Mouse (Mus musculus) heart, postnatal 14 days (tissue): ENCODE data around the gene Mdga2. TPM values are rescaled to one million over a fixed set of nuclear protein-coding genes. Genes with fewer than 3 reads are reported as not detected.

ENCODE experiments used
- DNase-seq, 2 experiments: peaks; one replicate each; pipeline ENCODE4 v3.0.0; 2021 to 2022
- intact Hi-C: fragments of 180-260 bp; cut with DNase I; formaldehyde crosslinking; loops from one replicate; pipeline ENCODE4 v1.15.1; 2025
- total RNA-seq, 2 experiments: library from RNA; stranded (reverse); gene quantifications; 2 replicates each; pipeline ENCODE4 v1.2.3; 2021

Mdga2 gene
- total RNA-seq, 2 experiments from 2014 or later = 0.55 to 0.98 TPM

DNA sequence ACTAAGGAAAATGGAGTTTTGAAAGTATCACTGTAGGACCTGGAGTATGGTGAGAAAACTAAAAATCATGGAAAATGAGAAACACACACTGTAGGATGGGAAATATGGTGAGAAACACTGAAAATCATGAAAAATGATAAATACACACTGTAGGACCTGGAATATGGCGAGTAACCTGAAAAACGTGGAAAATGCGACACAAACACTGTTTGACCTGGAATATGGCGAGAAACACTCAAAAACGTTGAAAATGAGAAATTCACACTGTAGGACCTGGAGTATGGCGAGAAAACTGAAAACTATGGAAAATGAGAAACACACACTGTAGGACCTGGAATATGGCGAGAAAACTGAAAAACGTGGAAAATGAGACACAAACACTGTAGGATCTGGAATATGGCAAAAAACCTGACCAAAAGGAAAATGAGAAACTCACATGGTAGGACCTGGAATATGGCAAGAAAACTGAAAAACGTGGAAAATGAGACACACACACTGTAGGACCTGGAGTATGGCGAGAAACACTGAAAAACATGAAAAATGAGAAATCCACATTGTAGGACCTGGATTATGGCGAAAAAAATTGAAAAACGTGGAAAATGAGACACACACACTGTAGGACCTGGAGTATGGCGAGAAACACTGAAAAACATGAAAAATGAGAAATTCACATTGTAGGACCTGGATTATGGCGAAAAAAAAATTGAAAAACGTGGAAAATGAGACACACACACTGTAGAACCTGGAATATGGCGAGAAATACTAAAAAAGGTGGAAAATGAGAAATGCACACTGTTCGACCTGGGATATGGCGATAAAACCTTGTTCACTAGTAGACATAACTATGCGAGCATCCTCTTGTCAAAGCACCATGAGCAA is 163.0 kb downstream of the Mdga2 start:
- intact Hi-C loops = no loop called here
- no peak for DNase-seq

GRCm38 (mm10) chr12:67056621-67057020 is 165.7 kb downstream of the Mdga2 start:
- intact Hi-C loops = no loop called here
- no peak for DNase-seq

- intact Hi-C loops = no loop called here
- no peak for DNase-seq
Measured at GRCm38 (mm10) chr12:67045099-67045750, 177.1 kb downstream of the Mdga2 start.

DNA sequence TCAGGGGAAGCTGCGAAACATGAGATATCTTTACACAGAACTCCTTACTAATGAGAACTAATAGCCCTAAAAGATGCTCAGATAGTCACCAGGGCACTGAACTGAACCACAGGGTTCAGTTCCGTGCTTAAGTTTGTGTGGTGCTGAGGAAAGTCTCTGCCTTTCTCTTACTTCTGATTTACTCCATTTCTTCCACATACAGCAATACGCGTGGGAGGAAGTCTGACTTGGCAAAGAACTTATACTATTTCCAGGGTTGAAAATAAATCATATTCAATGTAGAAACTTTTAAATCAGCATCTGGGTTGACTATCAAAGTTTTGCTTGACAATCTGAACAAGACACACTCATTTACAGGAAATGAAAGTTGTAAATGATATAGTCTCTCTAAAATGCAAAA is 180.5 kb downstream of the Mdga2 start:
- no peak for DNase-seq
- intact Hi-C loops = no loop called here

GRCm38 (mm10) chr12:67035509-67036261 is 186.7 kb downstream of the Mdga2 start:
- intact Hi-C loops = no loop called here
- DNase-seq = no peak

DNA sequence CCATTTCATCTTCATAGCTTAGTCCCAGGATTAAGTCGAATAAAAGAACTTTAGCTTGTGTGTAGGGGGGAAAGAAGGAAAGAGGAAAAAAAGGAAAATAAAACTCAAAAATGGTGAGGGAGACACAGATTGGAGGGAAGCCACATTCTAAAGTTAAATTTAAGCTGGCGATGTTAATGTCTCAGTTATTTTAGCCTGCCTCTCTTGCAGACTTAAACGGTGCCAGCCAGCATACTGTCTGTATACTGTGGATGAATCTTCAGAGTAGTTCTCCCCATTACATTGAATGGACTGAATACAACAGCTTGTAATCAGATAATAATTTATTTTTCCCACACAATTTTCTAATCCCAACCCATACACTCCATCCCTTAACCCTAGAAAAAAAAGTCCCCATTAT is 205.2 kb downstream of the Mdga2 start:
- intact Hi-C loops = no loop called here
- DNase-seq = no peak

DNA sequence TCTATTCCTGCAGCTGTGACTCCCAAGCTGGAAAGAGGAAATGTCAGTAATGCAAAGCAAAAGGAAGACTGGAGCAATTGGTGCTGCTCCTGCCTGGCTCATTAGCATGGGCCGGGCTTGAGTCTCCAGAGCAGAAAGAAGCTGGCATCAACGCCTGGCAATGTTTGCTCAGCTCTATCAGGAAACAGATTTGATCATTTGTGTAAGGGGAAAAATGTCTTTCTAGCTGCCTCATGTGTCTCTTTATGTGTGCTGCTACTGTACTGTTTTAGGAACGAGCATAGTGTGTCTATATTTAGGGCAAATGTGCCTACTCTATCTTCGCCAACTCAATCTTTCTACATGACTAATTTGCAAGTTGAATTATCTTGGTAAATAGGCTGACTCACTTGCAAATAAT is 211.0 kb downstream of the Mdga2 start:
- intact Hi-C loops = no loop called here
- DNase-seq = no peak

GRCm38 (mm10) chr12:67010318-67010717 is 212.0 kb downstream of the Mdga2 start:
- intact Hi-C loops = no loop called here
- no peak for DNase-seq

GRCm38 (mm10) chr12:67009191-67009590 is 213.2 kb downstream of the Mdga2 start:
- intact Hi-C loops = no loop called here
- DNase-seq = no peak

DNA sequence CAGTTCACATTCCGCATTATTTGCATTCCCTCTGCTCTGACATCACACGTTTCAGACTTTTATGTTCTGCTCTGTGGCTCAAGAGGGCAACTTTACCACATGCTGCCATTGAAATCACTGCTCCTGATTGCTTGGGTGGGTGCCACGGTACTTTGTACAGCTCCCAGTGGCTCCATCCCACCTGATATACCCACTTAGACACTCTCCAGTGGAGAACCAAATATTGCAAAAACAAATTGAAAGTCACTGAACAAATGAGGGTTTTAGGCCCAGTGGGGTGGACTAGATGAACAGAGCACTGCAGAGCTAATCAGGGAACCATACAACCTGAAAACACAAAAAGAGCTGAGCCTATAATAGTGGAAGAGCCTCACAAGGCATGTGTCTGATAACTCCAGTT is 268.2 kb downstream of the Mdga2 start:
- intact Hi-C loops = no loop called here
- no peak for DNase-seq

GRCm38 (mm10) chr12:66915741-66916140 is 306.6 kb downstream of the Mdga2 start:
- no peak for DNase-seq
- intact Hi-C loops = no loop called here

DNA sequence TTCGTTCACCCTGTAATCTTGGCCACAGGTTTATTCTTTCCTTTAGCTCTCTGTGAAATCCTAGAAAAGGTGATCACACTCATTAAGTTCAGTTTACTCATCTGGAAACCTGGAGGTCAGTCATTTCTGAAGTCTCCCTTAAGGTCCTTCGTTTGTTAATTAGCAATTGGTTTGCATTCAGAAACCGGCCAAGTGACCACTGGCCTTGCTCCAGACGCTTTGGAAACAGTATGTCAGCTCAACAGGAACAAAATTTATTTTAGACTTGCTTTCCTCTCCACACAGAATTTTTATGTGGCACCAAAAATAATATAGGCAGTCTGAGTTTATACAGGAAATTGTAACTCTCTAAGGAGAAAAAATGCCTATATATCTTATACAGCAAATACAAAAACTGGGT is 323.0 kb downstream of the Mdga2 start:
- intact Hi-C loops = no loop called here
- DNase-seq = no peak

DNA sequence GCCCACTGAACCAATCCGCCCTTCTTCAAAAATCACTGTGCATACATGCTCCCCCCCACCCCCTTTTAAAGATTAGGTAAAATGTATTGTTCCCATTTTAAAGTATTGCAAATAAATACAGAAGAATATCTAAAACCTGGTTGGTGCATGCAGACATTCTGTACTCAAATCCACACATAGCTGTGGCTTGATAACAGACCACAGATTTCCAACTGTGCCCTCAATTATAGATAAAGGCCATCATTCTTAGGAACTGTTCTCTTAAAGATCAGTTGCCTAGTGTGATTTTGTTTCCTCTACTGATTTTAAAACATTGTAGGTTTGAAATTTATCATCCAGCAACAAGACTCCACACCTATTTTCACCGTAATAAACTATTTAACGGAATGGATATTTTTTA is 325.6 kb downstream of the Mdga2 start:
- intact Hi-C loops = no loop called here
- no peak for DNase-seq

DNA sequence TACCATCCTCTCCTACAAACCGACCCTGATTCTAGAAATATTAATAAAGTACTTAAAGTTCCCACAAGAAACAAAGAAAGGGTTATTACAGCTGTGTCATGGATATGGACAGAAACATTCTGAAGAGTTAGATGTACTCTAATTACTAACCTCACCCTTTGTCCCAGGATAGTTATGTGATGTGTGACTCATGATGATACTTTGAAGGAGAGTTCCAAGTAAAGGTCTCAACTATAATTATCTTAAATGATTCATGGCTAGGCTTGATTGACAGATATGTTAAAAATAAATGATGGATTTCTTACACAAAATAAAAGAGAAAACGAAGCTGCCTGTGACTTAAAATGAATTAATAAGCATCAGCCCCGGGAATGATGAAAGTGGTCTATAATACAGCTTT is 332.1 kb downstream of the Mdga2 start:
- DNase-seq = no peak
- intact Hi-C loops = no loop called here

- DNase-seq = no peak
- intact Hi-C loops = no loop called here
Measured at GRCm38 (mm10) chr12:66889276-66889675, 333.1 kb downstream of the Mdga2 start.

DNA sequence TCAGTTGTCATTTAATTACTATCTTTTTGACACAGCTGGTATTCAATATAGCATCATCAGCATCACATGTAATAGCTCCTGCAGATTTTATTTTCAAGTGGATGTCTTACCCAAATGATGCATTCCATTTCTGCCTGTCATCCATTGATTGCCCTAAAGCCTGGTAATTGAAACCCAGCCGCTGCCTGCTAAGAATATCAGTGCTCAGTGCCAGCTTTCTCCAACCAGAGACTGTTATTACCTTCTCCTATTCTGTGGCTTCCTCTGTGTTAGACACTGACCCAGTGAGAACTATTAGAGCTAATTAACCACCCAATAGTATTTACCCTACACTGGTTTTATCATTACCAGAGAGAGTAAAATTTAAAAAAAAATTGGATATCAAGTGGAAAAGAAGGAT is 333.7 kb downstream of the Mdga2 start:
- no peak for DNase-seq
- intact Hi-C loops = no loop called here

GRCm38 (mm10) chr12:66866199-66866598 is 356.1 kb downstream of the Mdga2 start:
- intact Hi-C loops = no loop called here
- DNase-seq = no peak

- intact Hi-C loops = no loop called here
- DNase-seq = peak in 1 of 2 experiments; percentile 7
Measured at GRCm38 (mm10) chr12:66853167-66853566, 369.2 kb downstream of the Mdga2 start.

DNA sequence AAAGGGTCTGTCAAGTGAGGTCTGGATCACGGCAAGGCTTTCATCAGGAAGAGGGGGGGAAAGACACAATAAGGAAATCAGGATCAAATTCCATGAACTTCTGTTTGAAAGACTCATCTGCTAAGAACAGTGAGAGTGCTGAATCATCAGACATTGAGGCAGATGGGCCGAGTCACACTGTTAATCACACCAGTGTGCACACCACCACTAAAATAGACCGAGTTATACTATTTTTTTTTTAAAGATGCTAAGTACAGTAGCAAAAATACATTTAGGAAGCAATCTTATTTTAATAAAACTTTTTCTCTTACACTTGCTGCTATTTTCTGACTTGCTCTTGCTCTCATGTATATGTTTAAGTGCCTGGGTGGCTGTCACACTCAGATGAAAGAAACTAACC is 382.0 kb downstream of the Mdga2 start:
- DNase-seq = no peak
- intact Hi-C loops = no loop called here

DNA sequence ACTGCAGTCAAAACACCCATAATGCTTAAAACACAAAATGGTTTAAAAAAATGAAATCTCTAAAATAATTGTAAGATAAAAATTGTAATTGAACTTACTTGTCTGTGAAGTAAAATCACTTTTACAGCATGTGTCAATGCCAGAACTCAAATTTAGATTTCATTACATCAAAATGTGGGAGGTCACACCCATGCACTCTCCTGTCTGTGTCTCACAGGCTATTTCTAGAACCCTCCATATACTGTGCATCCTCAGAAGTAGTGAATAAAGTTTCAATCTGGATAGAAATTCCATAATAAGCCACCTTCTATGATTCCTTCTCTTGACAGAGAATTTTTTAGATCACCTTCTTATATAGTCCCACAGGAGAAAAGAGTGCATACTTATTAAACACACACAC is 466.7 kb downstream of the Mdga2 start:
- intact Hi-C loops = no loop called here
- no peak for DNase-seq

- intact Hi-C loops = no loop called here
- DNase-seq = no peak
Measured at GRCm38 (mm10) chr12:66734536-66734935, 487.8 kb downstream of the Mdga2 start.
